Mouse (Mus musculus): ENCODE results near the gene Orm1.

GRCm38 (mm10) chr4:63382676-63383369 lies 38.5 kb downstream of the Orm1 start:
- TF ChIP-seq CTCF (IDR thresholded peaks at IDR 0.05; ENCODE audit: borderline replicate concordance, insufficient read depth, low read depth, low read length) (no peak), POLR2A (IDR thresholded peaks at IDR 0.05; ENCODE audit: borderline replicate concordance, insufficient read depth, low read length) (no peak)
